Mouse (Mus musculus) G1E (cell line): Measurements from ENCODE around the gene Apln.

Experiments used
- CTCF ChIP-seq: IDR thresholded peaks from 2 replicates; pipeline ENCODE4 v1.5.1; 2012; ENCODE audit warnings: low read depth, low read length, inconsistent platforms, mixed read lengths
- GATA1 ChIP-seq: IDR thresholded peaks from 2 replicates; pipeline ENCODE4 v1.6.1; 2012; ENCODE audit warnings: borderline replicate concordance, low read length, inconsistent platforms, mixed read lengths
- GATA2 ChIP-seq: IDR thresholded peaks from 2 replicates; pipeline ENCODE4 v1.6.1; 2012; ENCODE audit warnings: low read depth, low read length, inconsistent platforms, borderline replicate concordance
- POLR2AphosphoS5 ChIP-seq: IDR thresholded peaks from 2 replicates; pipeline ENCODE4 v1.6.1; 2012; ENCODE audit warnings: low read depth, low read length, inconsistent platforms; ENCODE audit not compliant: insufficient replicate concordance
- TAL1 ChIP-seq: conservative IDR thresholded peaks from 2 replicates; pipeline ENCODE4 v1.6.1; 2012; ENCODE audit warnings: low read depth, low read length, inconsistent platforms, mixed read lengths

DNA sequence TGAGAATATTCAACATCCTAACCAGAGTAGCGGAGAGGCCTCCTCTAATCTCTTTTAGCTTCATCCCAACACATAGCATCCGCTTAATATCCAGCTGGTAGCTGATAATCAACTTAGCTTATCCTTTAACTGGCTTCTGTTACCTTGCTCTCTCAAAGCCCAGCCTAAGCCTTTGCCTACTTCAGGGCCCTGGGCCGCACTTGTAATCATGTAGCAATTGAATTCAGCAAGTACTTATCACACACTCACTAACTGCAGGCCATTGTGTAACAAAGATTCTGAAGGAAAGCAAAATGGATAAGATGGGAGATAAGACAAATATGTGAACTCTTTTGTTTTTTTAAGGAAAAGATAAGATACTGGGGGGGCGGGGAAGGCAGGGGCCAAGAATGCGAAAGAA is 57.6 kb downstream of the Apln start:
- TF ChIP-seq CTCF (no peak), GATA1 (no peak), POLR2AphosphoS5 (no peak), GATA2 (no peak), TAL1 (no peak)
